Mouse (Mus musculus): ENCODE measurements around the gene Cd200. TPM values are rescaled to one million over a fixed set of nuclear protein-coding genes. Genes with fewer than 3 reads are reported as not detected.
"Not testable (repeated sequence)": the region's sequence is repeated elsewhere in the genome, so short reads cannot be mapped to it uniquely, and the experiment has no call there.

The Cd200 gene
- polyA plus RNA-seq (2015; fragmentation: Nextera tagmentation; extraction: Ambion mirVana), result 39.5 and 46.2 TPM in 2 replicates

DNA sequence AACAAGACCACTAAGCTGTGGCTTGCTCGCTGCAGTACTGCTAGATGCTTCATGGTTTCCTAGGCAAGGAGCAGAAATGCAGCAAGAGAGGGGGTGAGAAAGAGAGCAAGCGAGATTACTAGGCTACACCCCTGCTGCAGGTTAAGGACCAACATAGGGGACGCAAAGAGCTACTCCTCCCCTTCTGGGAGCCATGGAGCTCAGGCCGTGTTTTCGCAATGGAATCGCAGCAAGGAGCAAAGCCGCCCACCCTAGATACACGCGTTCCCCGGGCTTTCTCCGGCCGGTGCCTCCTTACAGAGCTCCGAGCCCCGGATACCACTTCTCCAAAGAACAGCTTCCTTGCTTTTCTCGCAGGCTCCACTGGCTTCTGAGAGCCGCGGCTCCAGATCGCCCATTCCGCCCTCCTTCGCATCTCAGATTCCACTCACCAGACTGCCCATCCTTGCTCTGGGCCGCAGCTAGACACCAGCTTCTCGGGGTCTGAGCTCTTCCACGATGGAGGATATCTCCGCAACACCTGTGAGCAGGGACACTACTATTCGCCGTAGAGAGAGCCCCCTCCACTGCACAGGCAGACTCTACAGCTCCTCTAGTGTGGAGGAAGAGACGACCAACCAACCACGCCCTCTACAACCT, at the start of gene Cd200:
Gene Cd200 (minus strand): TSS at position 629 of the 639 bp plus-strand sequence.
- no peaks in the 10 kb centered on the region for H3K4me1 ChIP-seq
- no peaks in the 10 kb centered on the region for H3K36me3 ChIP-seq
- under 1% methylated on average over 28 of the region's 28 CpGs for WGBS
- ATAC-seq (ENCODE audit: insufficient number of reproducible peaks, insufficient read depth, low FRiP score, low TSS enrichment, low read depth), result peak; percentile 81
- no peaks in the 10 kb centered on the region for H3K9me3 ChIP-seq
- peak within 1 kb of the TSS; percentile 66 for H3K4me3 ChIP-seq
- H3K9ac ChIP-seq, result peak within 1 kb of the TSS; percentile 79
- peak within 1 kb of the TSS; percentile 68 for H3K4me2 ChIP-seq
- no peaks in the 10 kb centered on the region for H3K27me3 ChIP-seq
- peak within 1 kb of the TSS; percentile 77 for H3K27ac ChIP-seq

DNA sequence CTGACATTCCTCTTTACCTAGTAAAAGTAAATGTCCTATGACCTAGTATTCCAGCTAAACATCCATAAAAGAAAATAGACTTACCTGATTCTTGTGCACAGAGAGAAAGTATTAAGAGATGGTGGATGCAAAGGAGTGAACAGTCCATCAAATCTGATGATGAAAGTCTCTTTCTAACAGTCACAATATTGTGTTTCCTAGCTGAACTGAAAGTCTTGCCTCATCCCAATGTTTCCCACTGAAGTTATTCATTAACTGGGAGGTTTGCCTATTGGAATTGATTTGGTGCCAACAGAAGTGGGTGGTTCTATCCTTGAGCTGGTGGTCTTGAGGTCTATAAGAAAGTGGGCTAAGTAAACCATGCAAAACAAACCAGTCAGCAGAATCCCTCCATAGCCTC, 45.9 kb upstream of the Cd200 start:
- H3K4me3 ChIP-seq, result no peak overlapping the region
- H3K9me3 ChIP-seq, result no peaks in the 10 kb centered on the region
- ATAC-seq (ENCODE audit: insufficient number of reproducible peaks, insufficient read depth, low FRiP score, low TSS enrichment, low read depth), result no peak
- H3K36me3 ChIP-seq, result no peaks in the 10 kb centered on the region
- H3K27me3 ChIP-seq, result no peaks in the 10 kb centered on the region
- H3K9ac ChIP-seq, result no peak overlapping the region
- no peak overlapping the region for H3K4me2 ChIP-seq
- no peak overlapping the region for H3K27ac ChIP-seq
- H3K4me1 ChIP-seq, result no peaks in the 10 kb centered on the region

DNA sequence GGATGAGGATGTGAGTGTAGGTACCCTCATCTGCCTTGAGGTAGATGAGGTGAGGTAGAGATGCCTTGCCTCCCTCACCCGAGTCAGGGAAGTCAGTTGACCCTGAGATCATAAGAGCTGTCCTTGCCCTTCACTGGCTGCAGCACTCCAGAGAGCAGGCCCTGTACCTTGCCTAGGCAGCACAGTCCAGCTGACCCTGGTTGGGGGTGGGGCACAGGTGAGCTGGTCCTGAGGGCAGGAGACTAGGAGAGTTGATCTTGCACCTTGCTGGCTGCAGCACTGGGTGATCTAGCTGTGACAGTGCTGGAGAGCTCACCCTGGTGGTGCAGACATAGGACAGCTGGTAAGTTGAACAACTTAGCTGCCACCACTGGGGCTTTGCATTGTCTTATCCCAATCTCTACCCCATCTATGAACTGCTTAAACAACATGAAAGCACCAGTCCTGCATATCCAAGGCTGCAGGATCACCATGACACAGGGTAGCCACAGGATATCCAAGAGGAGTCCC, 28.4 kb upstream of the Cd200 start:
- H3K4me3 ChIP-seq, result no peak overlapping the region
- 91% methylated on average over 1 of the region's 1 CpGs for WGBS
- no peak overlapping the region for H3K9ac ChIP-seq
- peak; percentile 48; the same call in 1 of the 2 replicates for ATAC-seq (ENCODE audit: insufficient number of reproducible peaks, insufficient read depth, low FRiP score, low TSS enrichment, low read depth)
- no peaks in the 10 kb centered on the region for H3K27me3 ChIP-seq
- no peaks in the 10 kb centered on the region for H3K4me1 ChIP-seq
- H3K9me3 ChIP-seq, result no peaks in the 10 kb centered on the region
- H3K4me2 ChIP-seq, result no peak overlapping the region
- H3K36me3 ChIP-seq, result no peaks in the 10 kb centered on the region
- no peak overlapping the region for H3K27ac ChIP-seq

DNA sequence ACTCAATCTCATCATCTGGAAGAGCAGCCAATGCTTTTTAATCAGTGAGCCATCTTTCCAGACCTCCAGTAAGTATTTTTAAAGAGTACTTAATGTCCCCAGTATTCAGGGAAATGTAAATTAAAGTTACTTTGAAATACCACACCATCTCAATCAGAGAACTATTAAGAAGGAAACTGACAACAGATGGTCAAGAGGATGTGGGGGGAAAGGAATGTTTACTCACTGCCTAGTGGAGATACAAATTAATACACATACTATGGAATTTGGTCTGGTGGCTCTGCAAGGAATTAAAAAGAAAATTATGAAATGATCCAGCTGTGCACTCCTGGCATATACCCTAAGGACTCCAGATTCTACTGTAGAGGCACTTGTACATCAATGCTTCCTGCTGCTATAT, 26.7 kb upstream of the Cd200 start:
- no peak overlapping the region for H3K9ac ChIP-seq
- H3K4me2 ChIP-seq, result no peak overlapping the region
- H3K4me3 ChIP-seq, result no peak overlapping the region
- H3K36me3 ChIP-seq, result no peaks in the 10 kb centered on the region
- H3K27ac ChIP-seq, result no peak overlapping the region
- H3K9me3 ChIP-seq, result no peaks in the 10 kb centered on the region
- ATAC-seq (ENCODE audit: insufficient number of reproducible peaks, insufficient read depth, low FRiP score, low TSS enrichment, low read depth), result no peak
- no peaks in the 10 kb centered on the region for H3K4me1 ChIP-seq
- no peaks in the 10 kb centered on the region for H3K27me3 ChIP-seq

DNA sequence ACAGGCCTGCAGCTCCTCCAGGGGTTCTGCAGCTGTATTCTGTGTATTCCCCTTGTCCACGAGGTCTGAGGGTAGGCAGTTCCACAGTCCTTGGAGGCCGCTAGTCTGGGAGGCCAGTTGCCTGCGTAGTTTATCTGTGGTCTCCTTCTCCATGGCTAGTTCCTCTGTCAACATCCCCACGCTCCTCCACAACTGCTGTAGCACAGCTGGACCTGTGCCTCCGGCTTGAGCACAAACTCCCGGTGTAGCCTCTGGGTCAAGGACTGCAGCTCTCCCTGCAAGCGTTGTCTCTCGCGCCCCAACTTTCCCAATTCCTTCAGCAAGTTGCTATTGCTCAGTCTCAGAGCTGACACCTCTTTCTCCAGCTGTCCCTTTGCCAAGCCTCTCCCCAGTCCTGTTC, 18.8 kb upstream of the Cd200 start:
- Histone ChIP-seq H3K4me3 (no peak overlapping the region), H3K4me1 (no peaks in the 10 kb centered on the region), H3K27me3 (no peaks in the 10 kb centered on the region), H3K36me3 (no peaks in the 10 kb centered on the region), H3K4me2 (no peak overlapping the region), H3K27ac (no peak overlapping the region), H3K9ac (no peak overlapping the region), H3K9me3 (no peaks in the 10 kb centered on the region)
- ATAC-seq (ENCODE audit: insufficient number of reproducible peaks, insufficient read depth, low FRiP score, low TSS enrichment, low read depth), result no peak; the same call in 1 of the 2 replicates
- WGBS, result 91% methylated on average over 9 of the region's 9 CpGs

DNA sequence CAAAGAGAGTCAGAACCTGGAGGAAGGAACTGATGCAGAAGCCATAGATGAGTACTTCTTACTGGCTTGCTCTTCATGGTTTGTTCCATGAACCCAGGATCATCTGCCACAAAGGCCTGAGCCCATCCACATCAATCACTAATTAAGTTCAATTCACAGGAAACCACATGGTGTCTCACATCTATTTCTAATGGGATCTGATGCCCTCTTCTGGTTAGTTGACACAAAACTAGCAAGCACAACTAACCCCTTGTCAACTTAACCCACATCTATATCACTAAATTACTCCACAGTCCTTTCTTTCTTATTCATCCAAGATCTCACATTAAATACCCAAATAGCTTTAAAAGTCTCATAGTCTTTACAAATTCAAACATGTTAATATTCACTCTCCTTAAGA, 4.6 kb upstream of the Cd200 start:
- ATAC-seq (ENCODE audit: insufficient number of reproducible peaks, insufficient read depth, low FRiP score, low TSS enrichment, low read depth), result no peak
- Histone ChIP-seq H3K9ac (no peak overlapping the region), H3K4me2 (no peak overlapping the region), H3K4me3 (no peak overlapping the region), H3K9me3 (no peaks in the 10 kb centered on the region), H3K27me3 (no peaks in the 10 kb centered on the region), H3K36me3 (no peaks in the 10 kb centered on the region), H3K27ac (no peak overlapping the region), H3K4me1 (no peaks in the 10 kb centered on the region)

DNA sequence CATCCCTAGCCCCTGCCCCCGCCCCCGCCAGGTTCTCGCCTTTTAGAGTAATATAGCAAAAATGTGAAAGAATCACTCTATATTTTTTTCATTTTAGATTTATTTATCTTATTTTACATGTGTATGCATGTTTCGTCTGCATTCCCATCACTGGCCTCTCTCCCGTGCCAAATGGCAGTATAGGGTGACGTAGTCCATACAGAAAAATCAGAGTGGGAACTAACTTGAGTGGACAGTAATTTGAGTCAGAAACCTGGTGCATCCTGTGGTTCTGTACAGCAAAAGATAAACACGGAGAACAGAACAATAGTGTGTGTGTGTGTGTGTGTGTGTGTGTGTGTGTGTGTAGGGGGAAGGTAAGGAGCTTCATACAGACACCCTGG, 202 bp upstream of the Cd200 start:
- ATAC-seq (ENCODE audit: insufficient number of reproducible peaks, insufficient read depth, low FRiP score, low TSS enrichment, low read depth); H3K27me3 ChIP-seq; H3K4me1 ChIP-seq; H3K9me3 ChIP-seq; H3K27ac ChIP-seq; H3K36me3 ChIP-seq: not testable (repeated sequence)
- Histone ChIP-seq H3K4me2 (peak overlapping the region; percentile 68), H3K4me3 (peak overlapping the region; percentile 66), H3K9ac (peak overlapping the region; percentile 79)
- WGBS, result 33% methylated on average over 7 of the region's 7 CpGs

DNA sequence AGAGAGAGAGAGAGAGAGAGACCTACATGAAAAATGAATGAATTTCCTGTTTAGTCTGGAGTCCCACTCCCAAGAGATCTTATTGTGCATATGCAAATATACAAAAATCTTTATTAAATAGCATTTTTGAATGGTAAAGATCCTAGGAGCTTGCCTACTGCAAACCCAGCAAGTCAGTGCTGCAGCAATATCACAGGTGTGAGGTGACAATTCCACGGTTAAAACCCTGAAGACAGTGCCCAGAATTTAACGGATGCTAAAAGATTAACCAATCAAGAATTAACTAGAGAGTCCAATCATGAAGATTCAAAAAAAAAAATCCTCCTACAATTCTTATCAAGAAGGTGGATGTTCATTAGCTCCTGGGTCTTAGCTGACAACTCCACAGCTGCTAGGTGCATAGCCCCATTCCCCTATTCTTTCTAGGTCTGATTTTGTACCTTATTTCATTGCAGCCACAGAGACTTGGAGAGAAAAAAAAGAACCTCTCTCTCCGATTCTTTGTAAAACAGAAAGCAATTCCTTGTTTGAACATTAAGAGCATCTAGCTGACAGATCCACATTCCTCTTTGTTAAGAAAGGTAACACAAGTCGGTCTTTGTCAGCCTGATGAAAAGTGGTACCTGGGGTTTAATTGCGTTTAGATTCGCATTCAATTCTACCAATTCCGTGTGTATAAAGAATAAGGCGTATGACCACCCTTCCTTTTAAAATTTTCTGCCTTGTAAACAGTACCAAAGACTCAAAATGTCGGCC, 1.0 kb downstream of the Cd200 start:
- Histone ChIP-seq H3K4me3 (peak overlapping the region; percentile 66), H3K4me2 (peak overlapping the region; percentile 68), H3K9me3 (no peaks in the 10 kb centered on the region), H3K36me3 (no peaks in the 10 kb centered on the region), H3K27me3 (no peaks in the 10 kb centered on the region), H3K4me1 (no peaks in the 10 kb centered on the region), H3K27ac (peak overlapping the region; percentile 77; the same call in 1 of the 2 replicates), H3K9ac (peak overlapping the region; percentile 79)
- ATAC-seq (ENCODE audit: insufficient number of reproducible peaks, insufficient read depth, low FRiP score, low TSS enrichment, low read depth), result no peak
- 33% methylated on average over 9 of the region's 9 CpGs for WGBS

DNA sequence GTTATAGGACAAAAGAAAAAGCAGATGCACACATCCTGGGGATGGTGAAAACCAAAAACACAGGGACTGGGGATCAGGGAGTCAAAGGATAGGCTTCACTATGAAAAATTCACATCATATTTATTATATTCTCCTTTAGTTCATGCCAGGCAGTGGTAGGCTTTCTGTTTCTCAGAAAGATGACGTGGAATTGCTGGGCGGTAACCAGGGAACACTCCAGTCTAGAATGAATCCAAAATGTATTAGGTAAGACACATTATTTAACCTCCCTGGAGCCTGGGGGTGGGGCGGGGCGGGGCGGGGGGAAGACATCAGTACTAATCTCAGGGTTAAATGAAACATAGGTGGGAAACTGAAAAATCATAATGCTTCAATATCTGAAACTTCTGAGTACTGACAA, 1.8 kb downstream of the Cd200 start:
- Histone ChIP-seq H3K27me3 (no peaks in the 10 kb centered on the region), H3K4me3 (peak overlapping the region; percentile 66; the same call in 1 of the 2 replicates), H3K36me3 (no peaks in the 10 kb centered on the region), H3K27ac (no peak overlapping the region), H3K4me1 (no peaks in the 10 kb centered on the region), H3K9ac (no peak overlapping the region), H3K9me3 (no peaks in the 10 kb centered on the region), H3K4me2 (peak overlapping the region; percentile 68)
- no peak for ATAC-seq (ENCODE audit: insufficient number of reproducible peaks, insufficient read depth, low FRiP score, low TSS enrichment, low read depth)
- 86% methylated on average over 5 of the region's 5 CpGs for WGBS

DNA sequence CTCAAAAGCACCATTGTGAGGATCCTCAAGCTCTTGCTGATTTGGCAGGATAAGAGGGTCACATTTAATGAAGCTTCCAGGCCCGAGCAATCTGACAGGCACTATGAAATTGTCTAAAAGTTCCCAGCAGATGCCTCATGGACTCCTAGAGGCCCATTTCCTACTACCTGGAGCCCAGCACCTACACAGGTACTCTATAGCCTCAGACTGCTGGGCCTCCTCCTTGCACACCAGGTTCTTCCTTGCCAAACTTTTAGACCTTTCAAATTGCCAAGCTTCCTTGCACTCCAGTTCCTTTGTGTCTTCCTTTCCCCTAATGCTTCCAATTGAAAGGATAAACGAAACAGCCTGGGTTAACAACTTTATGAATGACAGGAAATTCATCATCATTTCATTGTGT, 5.9 kb downstream of the Cd200 start:
- no peak overlapping the region for H3K4me2 ChIP-seq
- no peaks in the 10 kb centered on the region for H3K27me3 ChIP-seq
- no peak overlapping the region for H3K4me3 ChIP-seq
- no peaks in the 10 kb centered on the region for H3K4me1 ChIP-seq
- 70% methylated on average over 2 of the region's 2 CpGs for WGBS
- H3K9ac ChIP-seq, result no peak overlapping the region
- H3K27ac ChIP-seq, result no peak overlapping the region
- no peak for ATAC-seq (ENCODE audit: insufficient number of reproducible peaks, insufficient read depth, low FRiP score, low TSS enrichment, low read depth)
- H3K9me3 ChIP-seq, result no peaks in the 10 kb centered on the region
- H3K36me3 ChIP-seq, result no peaks in the 10 kb centered on the region

DNA sequence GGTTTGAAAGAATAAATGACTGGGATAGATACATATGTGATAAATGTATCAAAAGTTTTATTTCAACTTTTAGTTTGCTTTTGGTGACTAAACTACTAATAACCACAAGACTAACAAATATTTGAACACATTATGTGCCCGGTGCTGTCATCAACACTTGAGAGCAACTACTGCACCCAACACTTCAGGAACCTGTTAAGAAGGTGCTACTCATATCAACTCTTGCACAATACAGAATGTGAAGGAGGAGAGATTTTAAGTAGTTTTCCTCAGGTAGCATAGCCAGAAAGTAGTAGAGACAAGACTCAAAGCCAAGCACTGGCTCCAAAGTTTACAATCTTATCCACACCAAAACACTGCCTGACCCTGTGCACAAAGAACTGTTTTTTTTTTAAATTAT, 6.8 kb downstream of the Cd200 start:
- Histone ChIP-seq H3K9me3 (no peaks in the 10 kb centered on the region), H3K4me3 (no peak overlapping the region), H3K27ac (no peak overlapping the region), H3K9ac (no peak overlapping the region), H3K36me3 (no peaks in the 10 kb centered on the region), H3K27me3 (no peaks in the 10 kb centered on the region), H3K4me2 (no peak overlapping the region), H3K4me1 (no peaks in the 10 kb centered on the region)
- WGBS, result 100% methylated on average over 1 of the region's 1 CpGs
- ATAC-seq (ENCODE audit: insufficient number of reproducible peaks, insufficient read depth, low FRiP score, low TSS enrichment, low read depth), result no peak

DNA sequence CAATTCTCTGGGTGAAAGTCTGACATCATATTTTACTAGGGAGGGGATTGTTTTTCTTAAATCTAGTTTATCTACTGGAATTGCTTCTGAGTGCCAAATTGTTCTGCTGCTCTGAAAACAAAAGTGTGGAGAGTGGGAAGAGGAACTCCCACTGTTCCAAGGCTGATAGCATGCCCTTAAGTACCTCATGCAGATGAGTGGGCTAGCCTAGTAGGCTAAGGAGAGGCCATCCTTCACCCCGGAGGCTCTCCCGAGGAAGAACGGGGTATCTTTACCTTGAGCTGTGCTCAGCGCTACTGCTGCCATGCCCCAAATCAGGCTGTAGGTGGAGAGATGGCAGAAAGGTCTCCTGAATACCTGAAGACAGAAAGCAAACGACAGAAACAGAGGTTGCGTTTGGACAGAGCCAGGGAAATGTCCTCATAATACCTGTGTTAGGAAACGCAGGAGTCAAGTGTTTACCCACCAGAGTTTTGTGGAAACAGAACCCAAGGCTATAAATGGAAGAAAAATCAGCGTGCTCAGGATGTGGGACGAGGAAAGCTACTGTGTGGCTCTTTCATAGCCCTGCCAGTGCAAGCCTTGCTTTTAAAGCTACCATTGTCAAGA, 8.8 kb downstream of the Cd200 start:
- H3K27me3 ChIP-seq, result no peaks in the 10 kb centered on the region
- H3K9ac ChIP-seq, result no peak overlapping the region
- ATAC-seq (ENCODE audit: insufficient number of reproducible peaks, insufficient read depth, low FRiP score, low TSS enrichment, low read depth), result no peak
- H3K36me3 ChIP-seq, result no peaks in the 10 kb centered on the region
- H3K9me3 ChIP-seq, result no peaks in the 10 kb centered on the region
- no peaks in the 10 kb centered on the region for H3K4me1 ChIP-seq
- H3K4me2 ChIP-seq, result no peak overlapping the region
- H3K4me3 ChIP-seq, result no peak overlapping the region
- H3K27ac ChIP-seq, result no peak overlapping the region
- WGBS, result 64% methylated on average over 9 of the region's 9 CpGs
